Mouse (Mus musculus): ENCODE results near the gene Stab1. TPM values are rescaled to one million over a fixed set of nuclear protein-coding genes. Genes with fewer than 3 reads are reported as not detected.

Gene Stab1
- polyA plus RNA-seq, 1 experiment from 2014 or later: 36.6 TPM

- H3K27me3 ChIP-seq (ENCODE audit: control insufficient read depth, insufficient read depth, low read length): no peaks in the 10 kb centered on the region
- peak overlapping the region; percentile 74 for H3K27ac ChIP-seq (ENCODE audit: low read length)
- peak; percentile 57 for ATAC-seq (replicated peaks; ENCODE audit: extremely low read depth, insufficient read depth, low FRiP score)
- no peak overlapping the region for H3K4me2 ChIP-seq (ENCODE audit: low read depth, low read length)
- no peak overlapping the region for H3K4me3 ChIP-seq (ENCODE audit: low read length)
- peaks cover 82% of the 10 kb centered on the region for H3K36me3 ChIP-seq (ENCODE audit: control insufficient read depth, insufficient read depth)
- no peaks in the 10 kb centered on the region for H3K9me3 ChIP-seq (replicated peaks; ENCODE audit: control insufficient read depth, low read length)
- no peak overlapping the region for H3K9ac ChIP-seq (ENCODE audit: low read length)
- peaks cover 52% of the 10 kb centered on the region for H3K4me1 ChIP-seq (ENCODE audit: control insufficient read depth, insufficient read depth, low read length)
- WGBS: 32% methylated on average over 6 of the region's 6 CpGs
Measured at GRCm38 (mm10) chr14:31188771-31189181, 20.3 kb upstream of the Stab1 start.

- H3K4me1 ChIP-seq (ENCODE audit: control insufficient read depth, insufficient read depth, low read length): peaks cover 33% of the 10 kb centered on the region
- peaks cover 90% of the 10 kb centered on the region for H3K36me3 ChIP-seq (ENCODE audit: control insufficient read depth, insufficient read depth)
- H3K9me3 ChIP-seq (replicated peaks; ENCODE audit: control insufficient read depth, low read length): no peaks in the 10 kb centered on the region
- H3K9ac ChIP-seq (ENCODE audit: low read length): no peak overlapping the region
- peak overlapping the region; percentile 57 for H3K27ac ChIP-seq (ENCODE audit: low read length)
- no peak overlapping the region for H3K4me2 ChIP-seq (ENCODE audit: low read depth, low read length)
- no peak for ATAC-seq (replicated peaks; ENCODE audit: extremely low read depth, insufficient read depth, low FRiP score)
- no peak overlapping the region for H3K4me3 ChIP-seq (ENCODE audit: low read length)
- H3K27me3 ChIP-seq (ENCODE audit: control insufficient read depth, insufficient read depth, low read length): no peaks in the 10 kb centered on the region
- 41% methylated on average over 4 of the region's 4 CpGs for WGBS
Measured at GRCm38 (mm10) chr14:31186656-31187055, 18.2 kb upstream of the Stab1 start.

GRCm38 (mm10) chr14:31184195-31184594, 15.8 kb upstream of the Stab1 start:
- no peaks in the 10 kb centered on the region for H3K9me3 ChIP-seq (replicated peaks; ENCODE audit: control insufficient read depth, low read length)
- H3K4me1 ChIP-seq (ENCODE audit: control insufficient read depth, insufficient read depth, low read length): peaks cover 19% of the 10 kb centered on the region
- peaks cover 92% of the 10 kb centered on the region for H3K36me3 ChIP-seq (ENCODE audit: control insufficient read depth, insufficient read depth)
- H3K4me2 ChIP-seq (ENCODE audit: low read depth, low read length): no peak overlapping the region
- no peak for ATAC-seq (replicated peaks; ENCODE audit: extremely low read depth, insufficient read depth, low FRiP score)
- no peak overlapping the region for H3K27ac ChIP-seq (ENCODE audit: low read length)
- H3K4me3 ChIP-seq (ENCODE audit: low read length): no peak overlapping the region
- H3K27me3 ChIP-seq (ENCODE audit: control insufficient read depth, insufficient read depth, low read length): no peaks in the 10 kb centered on the region
- no peak overlapping the region for H3K9ac ChIP-seq (ENCODE audit: low read length)
- WGBS: 92% methylated on average over 12 of the region's 12 CpGs

DNA sequence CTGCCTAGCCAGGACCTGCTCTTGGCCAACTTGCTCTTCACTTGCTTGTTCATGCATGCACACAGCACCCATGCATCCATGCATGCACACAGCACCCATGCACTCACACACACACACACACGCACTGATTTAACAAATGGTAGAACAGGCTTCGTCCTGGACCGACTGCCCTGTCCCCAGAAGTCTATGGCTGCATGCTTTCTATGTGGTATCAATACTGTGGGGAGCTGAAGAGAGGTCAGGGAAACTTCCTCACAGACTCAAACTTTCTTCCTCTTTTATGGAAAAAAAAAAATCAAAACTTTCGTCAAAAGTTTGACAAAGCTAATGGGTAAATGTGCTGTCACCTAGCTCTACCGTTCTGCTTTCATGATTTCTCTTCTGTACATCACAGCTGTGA, 15.1 kb upstream of the Stab1 start:
- Histone ChIP-seq H3K27me3 (ENCODE audit: control insufficient read depth, insufficient read depth, low read length) (no peaks in the 10 kb centered on the region), H3K9me3 (replicated peaks; ENCODE audit: control insufficient read depth, low read length) (no peaks in the 10 kb centered on the region), H3K4me3 (ENCODE audit: low read length) (no peak overlapping the region), H3K36me3 (ENCODE audit: control insufficient read depth, insufficient read depth) (peaks cover 91% of the 10 kb centered on the region), H3K4me2 (ENCODE audit: low read depth, low read length) (no peak overlapping the region), H3K4me1 (ENCODE audit: control insufficient read depth, insufficient read depth, low read length) (peaks cover 14% of the 10 kb centered on the region), H3K9ac (ENCODE audit: low read length) (no peak overlapping the region), H3K27ac (ENCODE audit: low read length) (peak overlapping the region; percentile 58)
- ATAC-seq (replicated peaks; ENCODE audit: extremely low read depth, insufficient read depth, low FRiP score): no peak
- WGBS: 80% methylated on average over 5 of the region's 5 CpGs

- Histone ChIP-seq H3K27ac (ENCODE audit: low read length) (peak overlapping the region; percentile 67), H3K36me3 (ENCODE audit: control insufficient read depth, insufficient read depth) (peaks cover 90% of the 10 kb centered on the region)
- ATAC-seq (replicated peaks; ENCODE audit: extremely low read depth, insufficient read depth, low FRiP score): no peak
Measured at GRCm38 (mm10) chr14:31182786-31183290, 14.4 kb upstream of the Stab1 start.

GRCm38 (mm10) chr14:31181512-31181911, 13.1 kb upstream of the Stab1 start:
- H3K27ac ChIP-seq (ENCODE audit: low read length): no peak overlapping the region
- no peaks in the 10 kb centered on the region for H3K27me3 ChIP-seq (ENCODE audit: control insufficient read depth, insufficient read depth, low read length)
- H3K9ac ChIP-seq (ENCODE audit: low read length): no peak overlapping the region
- WGBS: 77% methylated on average over 4 of the region's 4 CpGs
- ATAC-seq (replicated peaks; ENCODE audit: extremely low read depth, insufficient read depth, low FRiP score): no peak
- H3K4me1 ChIP-seq (ENCODE audit: control insufficient read depth, insufficient read depth, low read length): peaks cover 1% of the 10 kb centered on the region; the same call in 1 of the 2 replicates
- no peak overlapping the region for H3K4me3 ChIP-seq (ENCODE audit: low read length)
- no peaks in the 10 kb centered on the region for H3K9me3 ChIP-seq (replicated peaks; ENCODE audit: control insufficient read depth, low read length)
- no peak overlapping the region for H3K4me2 ChIP-seq (ENCODE audit: low read depth, low read length)
- H3K36me3 ChIP-seq (ENCODE audit: control insufficient read depth, insufficient read depth): peaks cover 90% of the 10 kb centered on the region

More at GRCm38 (mm10) chr14:31182786-31183290, 14.4 kb upstream of the Stab1 start:
- H3K27me3 ChIP-seq (ENCODE audit: control insufficient read depth, insufficient read depth, low read length): no peaks in the 10 kb centered on the region
- H3K4me3 ChIP-seq (ENCODE audit: low read length): no peak overlapping the region
- 54% methylated on average over 2 of the region's 2 CpGs for WGBS
- no peaks in the 10 kb centered on the region for H3K9me3 ChIP-seq (replicated peaks; ENCODE audit: control insufficient read depth, low read length)
- no peak overlapping the region for H3K9ac ChIP-seq (ENCODE audit: low read length)
- H3K4me2 ChIP-seq (ENCODE audit: low read depth, low read length): no peak overlapping the region
- H3K4me1 ChIP-seq (ENCODE audit: control insufficient read depth, insufficient read depth, low read length): peaks cover 11% of the 10 kb centered on the region

GRCm38 (mm10) chr14:31179677-31180365, 11.4 kb upstream of the Stab1 start:
- Histone ChIP-seq H3K27me3 (ENCODE audit: control insufficient read depth, insufficient read depth, low read length) (no peaks in the 10 kb centered on the region), H3K4me2 (ENCODE audit: low read depth, low read length) (no peak overlapping the region), H3K27ac (ENCODE audit: low read length) (no peak overlapping the region), H3K9ac (ENCODE audit: low read length) (no peak overlapping the region), H3K4me1 (ENCODE audit: control insufficient read depth, insufficient read depth, low read length) (no peaks in the 10 kb centered on the region), H3K4me3 (ENCODE audit: low read length) (no peak overlapping the region), H3K9me3 (replicated peaks; ENCODE audit: control insufficient read depth, low read length) (no peaks in the 10 kb centered on the region), H3K36me3 (ENCODE audit: control insufficient read depth, insufficient read depth) (peaks cover 92% of the 10 kb centered on the region)
- ATAC-seq (replicated peaks; ENCODE audit: extremely low read depth, insufficient read depth, low FRiP score): 0 out of 2 replicates have a peak, but pooled peaks have one; percentile 15
- 75% methylated on average over 12 of the region's 12 CpGs for WGBS

DNA sequence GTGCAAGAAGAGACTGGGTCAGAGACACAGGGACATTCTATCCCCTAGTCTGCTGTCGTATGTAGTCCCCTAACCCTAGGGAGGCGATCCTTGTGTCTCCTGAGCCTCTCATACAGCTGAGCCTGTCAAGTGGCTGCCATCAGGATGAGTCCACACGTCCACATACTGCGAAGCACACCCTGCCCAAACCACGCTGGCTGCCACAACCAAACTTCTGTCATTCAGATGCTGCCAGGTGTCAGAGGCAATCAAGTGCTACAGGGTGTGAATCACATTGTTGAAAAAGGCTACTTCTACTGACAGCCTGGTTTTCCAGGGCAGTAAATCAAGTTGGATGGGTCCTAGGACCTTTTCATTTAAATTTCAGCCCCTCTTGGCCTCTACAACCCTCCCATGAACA, 9.3 kb upstream of the Stab1 start:
- Histone ChIP-seq H3K4me1 (ENCODE audit: control insufficient read depth, insufficient read depth, low read length) (peaks cover 9% of the 10 kb centered on the region; the same call in 1 of the 2 replicates), H3K4me3 (ENCODE audit: low read length) (no peak overlapping the region), H3K9ac (ENCODE audit: low read length) (no peak overlapping the region), H3K27ac (ENCODE audit: low read length) (no peak overlapping the region), H3K9me3 (replicated peaks; ENCODE audit: control insufficient read depth, low read length) (no peaks in the 10 kb centered on the region), H3K27me3 (ENCODE audit: control insufficient read depth, insufficient read depth, low read length) (no peaks in the 10 kb centered on the region), H3K4me2 (ENCODE audit: low read depth, low read length) (no peak overlapping the region), H3K36me3 (ENCODE audit: control insufficient read depth, insufficient read depth) (peaks cover 91% of the 10 kb centered on the region)
- whole genome bisulfite sequencing: 85% methylated on average over 5 of the region's 5 CpGs
- no peak for ATAC-seq (replicated peaks; ENCODE audit: extremely low read depth, insufficient read depth, low FRiP score)

- no peak overlapping the region for H3K27ac ChIP-seq (ENCODE audit: low read length)
- ATAC-seq (replicated peaks; ENCODE audit: extremely low read depth, insufficient read depth, low FRiP score): no peak
- H3K27me3 ChIP-seq (ENCODE audit: control insufficient read depth, insufficient read depth, low read length): no peaks in the 10 kb centered on the region
- no peak overlapping the region for H3K9ac ChIP-seq (ENCODE audit: low read length)
- H3K4me3 ChIP-seq (ENCODE audit: low read length): no peak overlapping the region
- peaks cover 12% of the 10 kb centered on the region for H3K4me1 ChIP-seq (ENCODE audit: control insufficient read depth, insufficient read depth, low read length)
- no peak overlapping the region for H3K4me2 ChIP-seq (ENCODE audit: low read depth, low read length)
- H3K36me3 ChIP-seq (ENCODE audit: control insufficient read depth, insufficient read depth): peaks cover 91% of the 10 kb centered on the region
- WGBS: 81% methylated on average over 16 of the region's 16 CpGs
- H3K9me3 ChIP-seq (replicated peaks; ENCODE audit: control insufficient read depth, low read length): no peaks in the 10 kb centered on the region
Measured at GRCm38 (mm10) chr14:31177287-31177686, 8.8 kb upstream of the Stab1 start.

All from heart, embryonic 16.5 days (tissue).